Mouse (Mus musculus): ENCODE measurements around the gene Arhgef12. TPM values are rescaled to one million over a fixed set of nuclear protein-coding genes. Genes with fewer than 3 reads are reported as not detected.
"Not testable (repeated sequence)": the region's sequence is repeated elsewhere in the genome, so short reads cannot be mapped to it uniquely, and the experiment has no call there.

Gene Arhgef12
- polyA plus RNA-seq, 1 experiment from 2014 or later = 11.2 TPM

- Histone ChIP-seq H3K36me3 (ENCODE audit: control insufficient read depth, insufficient read depth, low read length) (peaks cover 21% of the 10 kb centered on the region), H3K4me1 (ENCODE audit: control insufficient read depth, insufficient read depth, low read length) (no peaks in the 10 kb centered on the region), H3K4me3 (replicated peaks; ENCODE audit: low read length) (no peak overlapping the region), H3K27ac (ENCODE audit: low read length) (no peak overlapping the region), H3K4me2 (ENCODE audit: low read depth, low read length) (no peak overlapping the region), H3K27me3 (ENCODE audit: control insufficient read depth, insufficient read depth, low read length) (no peaks in the 10 kb centered on the region), H3K9me3 (replicated peaks; ENCODE audit: control insufficient read depth, low read length) (no peaks in the 10 kb centered on the region), H3K9ac (ENCODE audit: low read length) (no peak overlapping the region)
- no peak for ATAC-seq (ENCODE audit: insufficient read depth, low FRiP score)
- 91% methylated on average over 4 of the region's 4 CpGs for WGBS
Observed at GRCm38 (mm10) chr9:42987988-42988387, 119.1 kb downstream of the Arhgef12 start.

DNA sequence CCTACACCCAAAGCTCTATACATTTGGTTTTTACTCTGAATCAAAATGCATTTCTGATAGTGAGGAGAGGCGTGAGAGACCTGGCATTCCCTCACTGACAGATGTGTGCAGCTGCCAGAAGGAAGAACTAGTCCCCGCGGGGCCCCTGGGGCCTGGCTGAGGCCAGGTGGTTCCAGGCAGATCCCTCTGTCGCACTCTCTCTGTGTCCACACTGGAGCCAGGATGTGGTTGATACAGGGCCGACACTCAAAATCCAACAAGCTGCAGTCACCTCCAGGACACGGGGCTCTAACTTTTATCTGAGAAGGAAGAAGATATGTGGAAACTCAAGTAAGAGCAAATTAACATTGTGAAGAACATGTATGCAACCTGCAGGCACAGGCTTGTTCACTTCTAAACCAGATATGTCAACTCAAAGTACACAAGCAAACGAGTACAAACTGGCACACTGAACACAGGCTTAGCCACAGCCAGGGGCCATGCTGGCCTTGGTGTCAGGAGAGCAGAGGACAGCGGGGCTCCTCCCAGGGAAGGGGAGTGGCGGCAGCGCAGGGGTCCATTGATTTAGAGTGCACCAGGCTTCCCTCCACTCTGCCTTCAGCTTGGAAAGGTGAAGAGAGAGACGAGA lies 138.0 kb downstream of the Arhgef12 start:
- Histone ChIP-seq H3K36me3 (ENCODE audit: control insufficient read depth, insufficient read depth, low read length) (peaks cover 13% of the 10 kb centered on the region), H3K9ac (ENCODE audit: low read length) (no peak overlapping the region; the same call in 1 of the 2 replicates), H3K9me3 (replicated peaks; ENCODE audit: control insufficient read depth, low read length) (no peaks in the 10 kb centered on the region), H3K4me3 (replicated peaks; ENCODE audit: low read length) (no peak overlapping the region), H3K27me3 (ENCODE audit: control insufficient read depth, insufficient read depth, low read length) (no peaks in the 10 kb centered on the region), H3K27ac (ENCODE audit: low read length) (peak overlapping the region; percentile 77), H3K4me2 (ENCODE audit: low read depth, low read length) (no peak overlapping the region), H3K4me1 (ENCODE audit: control insufficient read depth, insufficient read depth, low read length) (peaks cover 4% of the 10 kb centered on the region; the same call in 1 of the 2 replicates)
- ATAC-seq (ENCODE audit: insufficient read depth, low FRiP score) = peak; percentile 50; the same call in 1 of the 2 replicates
- WGBS = 44% methylated on average over 11 of the region's 11 CpGs

DNA sequence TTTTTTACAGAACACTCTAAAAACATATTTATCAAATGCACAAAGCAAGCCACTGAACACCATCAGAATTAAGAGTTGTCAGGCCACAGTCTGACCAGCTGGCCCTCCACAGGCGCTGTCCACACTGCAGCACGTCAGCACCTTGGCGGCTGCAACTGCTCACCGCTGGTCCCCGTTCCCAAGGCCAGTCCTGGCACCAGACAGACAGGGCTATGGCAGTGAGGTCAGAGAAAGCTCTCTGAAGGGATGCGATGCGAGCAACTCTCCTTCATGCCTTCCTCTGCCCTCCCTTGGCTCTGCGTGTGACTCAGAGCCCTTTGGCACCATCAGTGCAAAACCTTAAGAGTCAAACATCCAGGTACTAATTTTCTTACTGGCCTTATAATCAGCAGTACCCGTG lies 139.3 kb downstream of the Arhgef12 start:
- 81% methylated on average over 9 of the region's 9 CpGs for WGBS
- Histone ChIP-seq H3K4me3 (replicated peaks; ENCODE audit: low read length) (no peak overlapping the region), H3K27ac (ENCODE audit: low read length) (no peak overlapping the region), H3K9me3 (replicated peaks; ENCODE audit: control insufficient read depth, low read length) (no peaks in the 10 kb centered on the region), H3K9ac (ENCODE audit: low read length) (no peak overlapping the region), H3K4me2 (ENCODE audit: low read depth, low read length) (no peak overlapping the region), H3K4me1 (ENCODE audit: control insufficient read depth, insufficient read depth, low read length) (peaks cover 4% of the 10 kb centered on the region; the same call in 1 of the 2 replicates), H3K27me3 (ENCODE audit: control insufficient read depth, insufficient read depth, low read length) (no peaks in the 10 kb centered on the region), H3K36me3 (ENCODE audit: control insufficient read depth, insufficient read depth, low read length) (peaks cover 9% of the 10 kb centered on the region)
- no peak for ATAC-seq (ENCODE audit: insufficient read depth, low FRiP score)

- not testable (repeated sequence) for H3K36me3 ChIP-seq (ENCODE audit: control insufficient read depth, insufficient read depth, low read length); H3K9me3 ChIP-seq (replicated peaks; ENCODE audit: control insufficient read depth, low read length); H3K27me3 ChIP-seq (ENCODE audit: control insufficient read depth, insufficient read depth, low read length); ATAC-seq (ENCODE audit: insufficient read depth, low FRiP score); H3K27ac ChIP-seq (ENCODE audit: low read length); H3K4me1 ChIP-seq (ENCODE audit: control insufficient read depth, insufficient read depth, low read length); H3K9ac ChIP-seq (ENCODE audit: low read length); H3K4me2 ChIP-seq (ENCODE audit: low read depth, low read length); H3K4me3 ChIP-seq (replicated peaks; ENCODE audit: low read length)
- 89% methylated on average over 2 of the region's 3 CpGs for WGBS
Observed at GRCm38 (mm10) chr9:42964809-42965208, 142.2 kb downstream of the Arhgef12 start.

GRCm38 (mm10) chr9:42964366-42964765 lies 142.7 kb downstream of the Arhgef12 start:
- 88% methylated on average over 12 of the region's 12 CpGs for WGBS
- Histone ChIP-seq H3K36me3 (ENCODE audit: control insufficient read depth, insufficient read depth, low read length) (no peaks in the 10 kb centered on the region; the same call in 1 of the 2 replicates), H3K4me3 (replicated peaks; ENCODE audit: low read length) (no peak overlapping the region), H3K4me2 (ENCODE audit: low read depth, low read length) (no peak overlapping the region), H3K27me3 (ENCODE audit: control insufficient read depth, insufficient read depth, low read length) (no peaks in the 10 kb centered on the region), H3K9me3 (replicated peaks; ENCODE audit: control insufficient read depth, low read length) (no peaks in the 10 kb centered on the region), H3K27ac (ENCODE audit: low read length) (no peak overlapping the region), H3K4me1 (ENCODE audit: control insufficient read depth, insufficient read depth, low read length) (peaks cover 4% of the 10 kb centered on the region; the same call in 1 of the 2 replicates), H3K9ac (ENCODE audit: low read length) (no peak overlapping the region)
- no peak for ATAC-seq (ENCODE audit: insufficient read depth, low FRiP score)

DNA sequence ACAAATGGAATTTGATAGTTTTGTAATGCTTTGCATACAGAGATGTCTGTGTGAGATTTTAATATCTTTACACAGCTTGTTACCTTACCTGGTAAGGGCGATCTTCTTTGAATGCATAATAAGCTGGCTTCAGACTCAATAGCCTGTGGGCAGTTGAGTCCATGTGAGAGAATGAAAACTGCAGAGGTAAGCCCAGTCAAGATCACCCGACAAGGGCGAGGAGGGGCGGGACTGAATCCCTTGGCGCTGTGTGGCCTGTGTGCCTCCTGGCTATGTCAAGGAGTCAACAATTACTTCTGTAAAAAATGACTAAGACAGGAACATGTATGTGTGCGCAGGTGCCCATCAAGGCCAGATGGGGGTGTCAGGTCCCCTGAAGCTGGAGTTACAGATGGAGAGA lies 144.5 kb downstream of the Arhgef12 start:
- H3K9me3 ChIP-seq (replicated peaks; ENCODE audit: control insufficient read depth, low read length) = no peaks in the 10 kb centered on the region
- no peaks in the 10 kb centered on the region for H3K4me1 ChIP-seq (ENCODE audit: control insufficient read depth, insufficient read depth, low read length)
- H3K36me3 ChIP-seq (ENCODE audit: control insufficient read depth, insufficient read depth, low read length) = no peaks in the 10 kb centered on the region; the same call in 1 of the 2 replicates
- H3K27ac ChIP-seq (ENCODE audit: low read length) = no peak overlapping the region
- 76% methylated on average over 6 of the region's 6 CpGs for WGBS
- no peak overlapping the region for H3K4me2 ChIP-seq (ENCODE audit: low read depth, low read length)
- H3K9ac ChIP-seq (ENCODE audit: low read length) = no peak overlapping the region
- no peaks in the 10 kb centered on the region for H3K27me3 ChIP-seq (ENCODE audit: control insufficient read depth, insufficient read depth, low read length)
- no peak overlapping the region for H3K4me3 ChIP-seq (replicated peaks; ENCODE audit: low read length)
- ATAC-seq (ENCODE audit: insufficient read depth, low FRiP score) = no peak

GRCm38 (mm10) chr9:42958401-42958800 lies 148.6 kb downstream of the Arhgef12 start:
- WGBS = 65% methylated on average over 7 of the region's 7 CpGs
- Histone ChIP-seq H3K4me1 (ENCODE audit: control insufficient read depth, insufficient read depth, low read length) (no peaks in the 10 kb centered on the region), H3K4me2 (ENCODE audit: low read depth, low read length) (no peak overlapping the region), H3K27ac (ENCODE audit: low read length) (no peak overlapping the region), H3K4me3 (replicated peaks; ENCODE audit: low read length) (no peak overlapping the region), H3K27me3 (ENCODE audit: control insufficient read depth, insufficient read depth, low read length) (no peaks in the 10 kb centered on the region), H3K9me3 (replicated peaks; ENCODE audit: control insufficient read depth, low read length) (0 out of 2 replicates have a peak, but pooled peaks cover 2% of the 10 kb centered on the region), H3K36me3 (ENCODE audit: control insufficient read depth, insufficient read depth, low read length) (no peaks in the 10 kb centered on the region), H3K9ac (ENCODE audit: low read length) (no peak overlapping the region)
- ATAC-seq (ENCODE audit: insufficient read depth, low FRiP score) = no peak

GRCm38 (mm10) chr9:42948381-42948780 lies 158.7 kb downstream of the Arhgef12 start:
- no peak overlapping the region for H3K9ac ChIP-seq (ENCODE audit: low read length)
- 65% methylated on average over 1 of the region's 1 CpGs for WGBS

DNA sequence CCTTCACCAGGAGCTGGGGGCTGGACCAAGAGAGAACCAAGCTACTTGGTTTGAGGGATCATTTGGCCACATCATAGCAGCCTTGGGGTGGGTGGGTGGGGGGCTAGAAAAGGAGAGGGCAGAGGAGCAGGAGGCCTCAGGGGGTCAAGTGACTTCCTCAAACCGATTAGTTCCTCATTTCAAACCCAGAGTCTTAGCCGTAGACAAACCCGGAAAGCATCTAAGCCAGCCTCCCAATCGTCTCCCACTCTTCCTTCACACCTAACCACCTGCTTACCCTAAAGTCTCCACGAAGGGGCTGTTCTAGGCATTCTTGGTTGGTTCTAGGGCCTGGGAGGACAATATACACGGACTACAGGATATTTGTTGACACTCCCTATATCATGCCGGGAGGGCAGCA lies 161.9 kb downstream of the Arhgef12 start:
- 66% methylated on average over 7 of the region's 7 CpGs for WGBS
- H3K27me3 ChIP-seq (ENCODE audit: control insufficient read depth, insufficient read depth, low read length) = 0 out of 2 replicates have a peak, but pooled peaks cover 2% of the 10 kb centered on the region
- no peak for ATAC-seq (ENCODE audit: insufficient read depth, low FRiP score)
- H3K36me3 ChIP-seq (ENCODE audit: control insufficient read depth, insufficient read depth, low read length) = no peaks in the 10 kb centered on the region
- peaks cover 9% of the 10 kb centered on the region for H3K4me1 ChIP-seq (ENCODE audit: control insufficient read depth, insufficient read depth, low read length)
- H3K4me2 ChIP-seq (ENCODE audit: low read depth, low read length) = peak overlapping the region; percentile 100; the same call in 1 of the 2 replicates
- no peak overlapping the region for H3K4me3 ChIP-seq (replicated peaks; ENCODE audit: low read length)
- no peaks in the 10 kb centered on the region for H3K9me3 ChIP-seq (replicated peaks; ENCODE audit: control insufficient read depth, low read length)
- no peak overlapping the region for H3K27ac ChIP-seq (ENCODE audit: low read length)
- H3K9ac ChIP-seq (ENCODE audit: low read length) = no peak overlapping the region

More at GRCm38 (mm10) chr9:42948381-42948780, 158.7 kb downstream of the Arhgef12 start:
- 0 out of 2 replicates have a peak, but pooled peaks cover 2% of the 10 kb centered on the region for H3K27me3 ChIP-seq (ENCODE audit: control insufficient read depth, insufficient read depth, low read length)
- H3K36me3 ChIP-seq (ENCODE audit: control insufficient read depth, insufficient read depth, low read length) = no peaks in the 10 kb centered on the region
- no peaks in the 10 kb centered on the region for H3K9me3 ChIP-seq (replicated peaks; ENCODE audit: control insufficient read depth, low read length)
- H3K4me2 ChIP-seq (ENCODE audit: low read depth, low read length) = no peak overlapping the region
- peaks cover 4% of the 10 kb centered on the region for H3K4me1 ChIP-seq (ENCODE audit: control insufficient read depth, insufficient read depth, low read length)
- H3K27ac ChIP-seq (ENCODE audit: low read length) = no peak overlapping the region
- H3K4me3 ChIP-seq (replicated peaks; ENCODE audit: low read length) = no peak overlapping the region
- ATAC-seq (ENCODE audit: insufficient read depth, low FRiP score) = no peak

Data from stomach, embryonic 16.5 days (tissue).